Mouse (Mus musculus) CD4-positive, CD25-positive, alpha-beta regulatory T cell, adult 4 months (primary cell): ENCODE measurements around the gene H2afx. TPM values are rescaled to one million over a fixed set of nuclear protein-coding genes. Genes with fewer than 3 reads are reported as not detected.
"Not testable (repeated sequence)": the region's sequence is repeated elsewhere in the genome, so short reads cannot be mapped to it uniquely, and the experiment has no call there.

Source experiments
- ATAC-seq: one replicate; pipeline ENCODE4 v1.8.0; 2017
- polyA plus RNA-seq, 2 experiments: library from polyadenylated mRNA; unstranded; fragments of 100-300 nt; shearing (Covaris generic); gene quantifications; one replicate each; pipeline ENCODE4 v1.2.1; 2017

H2afx gene
- polyA plus RNA-seq, 2 experiments from 2014 or later: 11.3 to 14.7 TPM

- ATAC-seq: no peak
Measured at GRCm38 (mm10) chr9:44318826-44319095, 15.7 kb upstream of the H2afx start.

DNA sequence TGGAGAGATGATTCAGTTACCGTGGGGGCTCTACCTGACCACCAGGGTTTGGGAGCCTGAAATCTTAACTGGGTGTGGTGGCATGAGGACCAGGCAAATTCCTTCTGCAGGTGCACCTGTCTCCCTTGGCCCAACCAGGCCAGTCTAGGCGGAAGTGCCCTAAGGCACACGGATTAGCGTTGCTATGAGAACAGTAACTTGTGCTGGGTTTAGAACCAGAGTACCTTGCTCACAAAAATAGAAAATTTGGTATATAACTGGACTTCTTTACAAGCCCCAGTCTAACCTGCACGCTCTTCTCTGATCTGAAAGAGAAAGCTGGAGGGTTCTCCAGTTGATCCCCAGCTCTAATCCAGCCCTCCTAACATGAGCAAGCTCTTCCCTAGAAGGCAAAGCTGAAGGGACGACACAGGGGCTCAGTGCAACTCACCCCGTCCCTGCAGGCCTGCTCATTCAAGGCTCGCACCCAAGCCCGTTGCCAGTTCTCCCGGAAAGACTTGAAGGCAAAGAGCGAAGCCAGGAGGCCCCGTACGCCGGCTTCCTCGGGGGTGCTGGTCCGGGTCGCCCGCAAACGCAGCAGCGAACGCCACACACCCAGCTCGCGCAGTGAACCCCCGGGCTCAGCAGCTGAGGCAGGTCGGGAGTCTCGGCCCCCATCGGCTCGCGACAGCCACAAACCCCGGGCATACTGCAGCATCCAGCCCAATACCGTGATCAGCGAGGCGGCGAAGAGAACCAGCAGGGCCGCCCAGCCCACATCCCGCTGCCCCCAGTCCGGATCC, 15.2 kb upstream of the H2afx start:
- peak; percentile 39 for ATAC-seq

- ATAC-seq: peak; percentile 81
Measured at GRCm38 (mm10) chr9:44319887-44320798, 14.4 kb upstream of the H2afx start, which contains the start of gene C2cd2l. C2cd2l (minus strand) TSS chr9:44320285.

DNA sequence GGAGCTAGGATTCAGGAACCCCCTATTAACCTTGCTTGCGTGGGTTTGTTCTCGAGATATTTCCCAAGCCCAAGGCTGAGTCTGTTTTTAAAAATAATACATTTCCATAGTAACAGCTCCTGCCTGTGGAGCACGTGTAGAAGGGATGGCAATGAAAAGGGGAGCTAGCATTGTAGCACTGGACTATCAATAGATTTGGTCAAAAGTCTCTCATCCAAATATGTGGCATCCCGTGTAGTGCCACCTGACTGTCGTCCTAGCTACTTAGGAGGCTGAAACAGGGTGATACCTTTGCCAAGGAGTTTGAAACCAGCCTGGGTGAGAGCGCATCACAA, 13.7 kb upstream of the H2afx start:
- ATAC-seq: no peak

DNA sequence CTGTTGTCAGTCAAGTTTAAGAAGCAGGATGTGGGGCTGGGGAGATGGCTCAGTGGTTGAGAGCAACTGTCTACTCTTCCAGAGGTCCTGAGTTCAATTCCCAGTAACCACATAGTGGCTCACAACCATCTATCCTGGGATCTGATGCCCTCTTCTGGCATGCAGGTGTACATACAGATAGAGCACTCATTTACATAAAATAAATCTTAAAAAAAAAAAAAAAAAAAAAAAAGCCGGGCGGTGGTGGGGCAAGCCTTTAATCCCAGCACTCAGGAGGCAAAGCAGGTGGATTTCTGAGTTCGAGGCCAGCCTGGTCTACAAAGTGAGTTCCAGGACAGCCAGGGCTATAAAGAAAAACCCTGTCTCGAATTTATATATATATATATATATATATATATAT, 10.8 kb upstream of the H2afx start:
- not testable (repeated sequence) for ATAC-seq

- ATAC-seq: no peak
Measured at GRCm38 (mm10) chr9:44324147-44324546, 10.3 kb upstream of the H2afx start.

GRCm38 (mm10) chr9:44325032-44325767, 9.3 kb upstream of the H2afx start:
- ATAC-seq: not testable (repeated sequence)

DNA sequence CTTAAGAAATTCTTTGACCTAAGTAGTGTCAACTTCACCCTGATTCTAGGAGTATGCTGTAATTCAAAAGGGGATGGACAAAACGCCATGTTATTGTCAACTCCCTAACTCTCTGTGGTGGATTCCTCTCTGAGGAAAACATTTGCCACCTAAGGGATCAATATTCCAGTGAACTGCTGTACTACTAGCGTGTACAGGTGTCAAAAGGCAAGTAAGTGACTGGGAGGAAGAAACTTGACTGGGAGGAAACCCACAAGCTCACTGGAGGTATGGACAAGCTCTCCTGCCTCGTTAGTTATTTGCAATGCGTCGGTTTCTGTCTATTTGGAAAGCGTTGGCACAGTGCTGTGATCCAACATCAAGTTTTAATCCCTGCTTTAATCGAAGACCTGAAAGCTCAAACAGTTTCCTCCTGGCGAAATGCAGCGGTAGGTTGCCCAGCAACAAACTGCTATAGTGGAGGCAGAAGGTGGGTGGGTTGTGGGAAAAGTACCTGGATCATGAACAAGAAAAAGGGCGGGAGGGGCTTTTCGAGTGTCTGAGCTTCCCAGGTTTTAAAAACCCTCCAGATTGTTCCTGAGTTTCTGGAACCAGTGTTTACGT, 8.6 kb upstream of the H2afx start, which contains the start of gene Dpagt1:
Gene Dpagt1 (plus strand): TSS at position 252 of the 603 bp plus-strand sequence.
- no peak for ATAC-seq

GRCm38 (mm10) chr9:44326371-44327063, 8.0 kb upstream of the H2afx start:
- ATAC-seq: peak; percentile 97

DNA sequence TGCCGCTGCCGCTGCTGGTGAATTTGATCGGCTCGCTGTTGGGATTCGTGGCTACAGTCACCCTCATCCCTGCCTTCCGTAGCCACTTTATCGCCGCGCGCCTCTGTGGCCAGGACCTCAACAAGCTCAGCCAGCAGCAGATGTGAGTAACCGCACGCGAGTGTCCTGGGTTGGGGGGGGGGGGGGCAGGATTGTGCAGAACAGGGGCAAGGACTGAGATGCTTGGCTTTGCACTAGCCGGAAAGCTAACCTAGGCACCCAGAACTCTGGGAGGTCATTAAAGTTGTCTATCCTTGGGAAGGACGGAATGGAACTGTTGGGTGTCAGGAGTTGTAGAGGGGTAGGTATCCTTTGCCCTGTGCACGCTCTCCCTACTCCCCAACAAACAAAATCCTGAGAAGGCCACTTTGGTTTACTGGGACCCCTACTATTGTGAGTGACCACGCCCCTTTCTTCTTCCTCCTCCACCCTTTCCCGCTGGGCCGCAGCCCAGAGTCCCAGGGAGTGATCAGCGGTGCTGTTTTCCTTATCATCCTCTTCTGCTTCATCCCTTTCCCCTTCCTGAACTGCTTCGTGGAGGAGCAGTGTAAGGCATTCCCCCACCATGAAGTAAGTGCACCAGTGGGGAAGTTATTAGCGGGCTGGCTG, 7.3 kb upstream of the H2afx start:
- peak; percentile 18 for ATAC-seq

DNA sequence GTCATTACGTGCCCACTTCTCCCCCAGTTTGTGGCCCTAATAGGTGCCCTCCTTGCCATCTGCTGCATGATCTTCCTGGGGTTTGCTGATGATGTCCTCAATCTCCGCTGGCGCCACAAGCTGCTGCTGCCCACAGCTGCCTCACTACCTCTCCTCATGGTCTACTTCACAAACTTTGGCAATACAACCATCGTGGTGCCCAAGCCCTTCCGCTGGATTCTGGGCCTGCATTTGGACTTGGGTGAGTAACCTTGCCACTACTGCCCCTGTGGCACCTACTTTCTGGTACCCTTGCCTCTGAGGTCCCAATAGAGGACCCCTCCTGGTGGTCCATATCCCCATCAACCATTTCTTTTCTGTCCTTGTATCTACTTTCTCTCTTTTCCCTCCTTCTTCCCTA, 6.6 kb upstream of the H2afx start:
- ATAC-seq: no peak

DNA sequence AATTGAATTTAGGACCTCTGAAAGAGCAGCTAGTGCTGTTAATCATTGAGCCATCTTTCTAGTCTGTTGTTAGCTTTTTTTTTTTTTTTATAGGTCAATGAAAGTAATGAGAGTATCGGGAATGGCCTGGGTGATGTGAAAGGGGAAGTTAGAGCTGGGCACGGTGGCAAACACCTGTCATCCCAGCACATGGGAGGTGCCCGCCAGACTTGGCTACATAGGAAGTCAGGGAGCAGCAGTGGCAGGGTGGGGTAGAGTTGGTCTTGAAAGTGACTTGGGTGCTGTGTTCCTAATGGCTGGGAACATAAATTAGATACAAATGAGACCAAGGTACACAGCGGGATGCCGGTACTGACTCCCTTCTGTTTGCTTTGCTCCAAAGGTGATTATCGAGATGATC, 3.8 kb upstream of the H2afx start:
- ATAC-seq: no peak

- ATAC-seq: no peak
Measured at GRCm38 (mm10) chr9:44332918-44333638, 1.4 kb upstream of the H2afx start.

DNA sequence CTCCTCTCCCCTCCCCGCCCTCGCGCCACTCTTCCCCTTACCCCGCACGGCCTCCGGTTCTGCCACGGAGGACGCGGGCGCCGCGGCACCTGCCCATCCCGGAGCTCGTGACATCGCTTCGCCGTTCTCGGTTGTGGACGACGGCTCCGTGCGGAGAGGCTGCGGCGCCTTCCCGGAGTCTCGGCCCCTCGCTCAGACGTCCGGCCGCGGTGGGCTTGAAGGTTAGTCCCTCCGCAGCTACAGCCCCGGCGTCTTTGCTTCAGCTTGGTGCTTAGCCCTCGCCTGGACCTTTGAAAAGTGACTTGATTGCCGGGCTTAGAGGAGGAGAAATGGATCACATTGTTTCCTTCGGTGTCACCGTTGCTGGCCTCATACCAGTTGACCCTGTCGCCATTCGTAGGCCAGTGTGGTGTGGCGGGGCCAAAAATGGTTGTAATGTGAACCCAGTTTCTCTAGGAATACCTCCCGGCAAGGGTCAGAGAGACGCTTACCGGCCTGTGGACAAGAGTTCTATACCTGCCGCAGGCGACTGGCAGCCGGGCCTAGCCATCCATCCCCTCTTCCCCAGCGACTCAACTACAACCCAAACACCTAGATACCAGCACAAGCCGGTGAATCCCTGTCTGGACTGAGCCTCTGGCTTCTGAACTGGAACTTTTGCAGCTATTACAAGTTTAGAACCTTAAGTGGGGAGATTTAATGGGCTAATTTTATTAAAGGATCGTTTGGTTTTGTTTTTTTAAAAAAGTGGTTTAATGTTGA, 1.0 kb downstream of the H2afx start:
- ATAC-seq: no peak

GRCm38 (mm10) chr9:44336093-44336406, 1.6 kb downstream of the H2afx start:
- ATAC-seq: no peak

- not testable (repeated sequence) for ATAC-seq
Measured at GRCm38 (mm10) chr9:44336513-44336912, 2.0 kb downstream of the H2afx start.

DNA sequence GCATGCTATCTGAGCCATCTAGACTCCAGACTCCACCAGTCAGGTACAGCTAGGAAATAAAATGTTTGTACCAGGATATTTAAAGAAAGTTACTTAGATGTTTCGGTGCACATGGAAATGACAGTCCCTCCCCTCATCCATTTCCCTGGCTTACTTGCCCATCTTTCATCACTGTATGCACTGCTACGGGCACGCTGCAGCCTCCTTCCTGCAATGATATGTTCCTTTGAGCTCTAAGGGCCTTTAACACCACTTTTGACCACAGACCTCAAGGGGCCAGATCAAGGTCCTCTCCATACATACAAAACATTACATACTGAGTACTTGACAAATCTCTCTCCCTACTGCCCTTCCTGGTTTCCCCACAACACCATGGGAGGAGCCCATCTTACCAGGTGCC, 2.5 kb downstream of the H2afx start:
- no peak for ATAC-seq

- ATAC-seq: no peak
Measured at GRCm38 (mm10) chr9:44337436-44338169, 3.1 kb downstream of the H2afx start.

DNA sequence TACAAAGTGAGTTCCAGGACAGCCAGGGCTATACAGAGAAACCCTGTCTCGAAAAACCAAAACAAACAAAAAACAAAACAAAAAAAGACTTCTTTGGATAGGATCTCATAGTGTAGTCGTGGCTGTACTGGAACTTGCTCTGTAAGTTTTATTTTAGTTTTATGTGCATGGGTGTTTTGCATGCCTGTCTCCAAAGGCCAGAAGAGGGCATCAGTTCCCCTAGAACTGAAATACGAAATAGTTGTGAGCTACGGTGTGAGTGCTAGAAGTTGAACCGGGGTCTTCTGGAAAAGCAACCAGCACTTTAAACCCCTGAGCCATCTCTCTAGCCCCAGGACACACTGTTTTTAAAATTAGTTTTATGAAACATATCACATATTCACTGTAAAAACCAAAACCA, 4.1 kb downstream of the H2afx start:
- no peak for ATAC-seq

DNA sequence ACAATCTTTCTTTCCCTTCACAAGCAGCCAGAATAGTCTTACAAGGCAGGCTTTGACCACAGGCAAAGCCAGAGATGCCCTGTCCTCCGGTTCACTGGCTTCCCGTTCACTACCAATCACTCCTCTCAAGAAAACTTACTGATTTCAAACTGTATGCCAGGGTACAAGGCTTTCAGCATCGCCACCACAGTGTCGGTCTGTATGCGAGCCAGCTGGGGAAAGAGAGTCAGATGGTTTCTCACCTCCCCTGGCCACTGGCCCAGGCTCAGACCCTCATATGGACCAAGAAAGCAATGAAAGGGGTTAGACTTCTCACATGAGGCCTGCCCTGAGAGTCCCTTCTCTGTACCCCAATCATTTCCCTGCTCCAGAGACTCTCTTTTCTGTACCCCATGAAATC, 7.0 kb downstream of the H2afx start:
- ATAC-seq: no peak
